Mouse (Mus musculus) myocyte (in vitro differentiated cells): ENCODE results near the gene Bcl2l11. TPM values are rescaled to one million over a fixed set of nuclear protein-coding genes. Genes with fewer than 3 reads are reported as not detected.

Experiments used
- H3K27me3 ChIP-seq: one replicate; pipeline ENCODE4 v1.6.1; 2011; ENCODE audit not compliant: control insufficient read depth, insufficient read depth, insufficient read length
- H3K36me3 ChIP-seq: one replicate; pipeline ENCODE4 v1.6.1; 2011; ENCODE audit not compliant: control insufficient read depth, insufficient read depth
- H3K4me2 ChIP-seq: one replicate; pipeline ENCODE4 v1.6.1; 2011; ENCODE audit warnings: low read depth, control low read depth
- H3K4me3 ChIP-seq: one replicate; pipeline ENCODE4 v1.5.1; 2011; ENCODE audit warnings: mild to moderate bottlenecking, control low read depth, moderate library complexity
- H3K79me2 ChIP-seq: one replicate; pipeline ENCODE4 v1.6.1; 2011; ENCODE audit not compliant: control insufficient read depth, insufficient read depth
- H3ac ChIP-seq: one replicate; pipeline ENCODE4 v1.6.1; 2011; ENCODE audit not compliant: control insufficient read depth, insufficient read length
- CEBPB ChIP-seq: IDR thresholded peaks from 2 replicates; pipeline ENCODE4 v1.6.1; 2011; ENCODE audit warnings: mild to moderate bottlenecking, moderate library complexity; ENCODE audit not compliant: poor library complexity, insufficient read depth, severe bottlenecking
- E2F4 ChIP-seq: IDR thresholded peaks from one replicate; pipeline ENCODE4 v1.6.1; 2011; ENCODE audit warnings: mild to moderate bottlenecking, control low read depth, moderate library complexity; ENCODE audit not compliant: insufficient read depth
- MAX ChIP-seq: IDR thresholded peaks from one replicate; pipeline ENCODE4 v1.6.1; 2011; ENCODE audit warnings: low read depth, mild to moderate bottlenecking, control low read depth
- MYOD1 ChIP-seq, 3 experiments: IDR thresholded peaks; one replicate each; pipeline ENCODE4 v1.6.1; 2011; ENCODE audit warnings: control low read depth in 2 of 3, low read depth in 2 of 3, mild to moderate bottlenecking in 2 of 3, moderate library complexity in 1 of 3; ENCODE audit not compliant: insufficient read length in 2 of 3, control insufficient read depth in 1 of 3
- MYOG ChIP-seq, 3 experiments: IDR thresholded peaks; one replicate each; pipeline ENCODE4 v1.6.1; 2011; ENCODE audit warnings: control low read depth in 2 of 3, low read depth in 2 of 3, mild to moderate bottlenecking in 2 of 3; ENCODE audit not compliant: insufficient read length in 2 of 3, control insufficient read depth in 1 of 3, insufficient read depth in 1 of 3
- POLR2A ChIP-seq: IDR thresholded peaks from one replicate; pipeline ENCODE4 v1.6.1; 2011; ENCODE audit warnings: low read depth, mild to moderate bottlenecking, control low read depth, moderate library complexity; ENCODE audit not compliant: insufficient read length
- POLR2AphosphoS2 ChIP-seq: IDR thresholded peaks from one replicate; pipeline ENCODE4 v1.6.1; 2011; ENCODE audit warnings: low read depth, control low read depth; ENCODE audit not compliant: insufficient read length
- REST ChIP-seq: IDR thresholded peaks from one replicate; pipeline ENCODE4 v1.6.1; 2011; ENCODE audit warnings: mild to moderate bottlenecking, control low read depth, moderate library complexity; ENCODE audit not compliant: insufficient read depth, insufficient read length
- SRF ChIP-seq: IDR thresholded peaks from one replicate; pipeline ENCODE4 v1.6.1; 2011; ENCODE audit warnings: low read depth; ENCODE audit not compliant: control insufficient read depth, insufficient read length
- TCF12 ChIP-seq: IDR thresholded peaks from one replicate; pipeline ENCODE4 v1.6.1; 2011; ENCODE audit warnings: mild to moderate bottlenecking, control low read depth; ENCODE audit not compliant: poor library complexity, insufficient read depth, severe bottlenecking
- TCF3 ChIP-seq: IDR thresholded peaks from one replicate; pipeline ENCODE4 v1.6.1; 2011; ENCODE audit warnings: low read depth, control low read depth; ENCODE audit not compliant: insufficient read length
- USF1 ChIP-seq: IDR thresholded peaks from one replicate; pipeline ENCODE4 v1.6.1; 2011; ENCODE audit warnings: low read depth, mild to moderate bottlenecking, control low read depth, moderate library complexity
- polyA plus RNA-seq: library from polyadenylated mRNA; unstranded; fragments of >200 nt; fragmentation: generic; extraction: Trizol; gene quantifications from one replicate; pipeline ENCODE4 v1.2.1, GENCODE M21; 2012; ENCODE audit warnings: missing spikeins

Gene Bcl2l11
- polyA plus RNA-seq, 1 experiment, result 4.9 TPM

DNA sequence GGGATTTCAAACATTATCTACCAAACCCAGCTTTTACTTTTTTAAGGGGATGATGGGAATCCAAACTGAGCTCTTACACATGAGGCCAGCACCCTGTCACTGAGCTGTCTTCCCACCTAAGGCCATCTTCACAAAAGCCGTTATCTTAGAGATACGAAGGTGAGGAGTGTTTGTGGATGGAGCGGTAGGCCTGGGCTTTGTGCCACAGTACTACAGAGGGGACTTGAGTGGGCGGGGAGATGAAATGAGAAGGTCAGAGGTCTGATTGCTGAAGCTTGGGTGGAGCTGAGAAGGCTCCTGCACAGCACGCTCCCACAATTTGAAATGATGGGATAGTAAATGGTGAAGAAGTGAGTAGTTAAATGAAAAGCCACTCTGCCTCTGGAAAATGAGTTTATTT, 21.0 kb upstream of the Bcl2l11 start:
- Histone ChIP-seq H3K4me2 (no peak overlapping the region), H3ac (no peak overlapping the region), H3K4me3 (no peak overlapping the region), H3K36me3 (no peaks in the 10 kb centered on the region), H3K27me3 (no peaks in the 10 kb centered on the region), H3K79me2 (no peaks in the 10 kb centered on the region)
- TF ChIP-seq POLR2A (no peak), MYOD1 (IDR thresholded peaks at IDR 0.05; ENCODE audit: control insufficient read depth in 1 of 3, insufficient read length in 2 of 3, low read depth in 2 of 3) (no peak), SRF (no peak), E2F4 (no peak), MYOG (IDR thresholded peaks at IDR 0.05; ENCODE audit: control insufficient read depth in 1 of 3, insufficient read depth in 1 of 3, insufficient read length in 2 of 3, low read depth in 2 of 3) (no peak), CEBPB (no peak), TCF3 (no peak)

DNA sequence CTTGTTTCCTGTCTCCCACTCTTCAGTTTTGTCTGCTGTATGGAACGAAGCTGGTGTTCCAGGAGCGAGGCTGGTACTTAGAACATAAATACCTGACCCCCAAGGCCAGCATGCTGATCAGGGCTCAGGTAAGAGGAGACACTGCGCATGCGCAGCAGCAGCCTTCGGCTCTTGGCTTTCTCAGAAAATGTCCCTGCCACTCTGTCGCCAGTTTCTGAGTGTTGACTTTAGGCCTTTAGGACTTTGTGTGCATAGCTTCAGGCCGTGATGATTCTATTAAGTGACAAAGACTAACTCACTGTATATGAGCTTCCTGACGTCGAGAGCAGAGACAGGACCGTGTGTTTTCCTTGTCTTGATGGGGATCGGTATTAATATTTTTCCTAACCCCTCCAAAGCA, 20.2 kb upstream of the Bcl2l11 start:
- Histone ChIP-seq H3K4me2 (no peak overlapping the region), H3K79me2 (no peaks in the 10 kb centered on the region), H3K4me3 (no peak overlapping the region), H3K36me3 (no peaks in the 10 kb centered on the region), H3ac (no peak overlapping the region), H3K27me3 (no peaks in the 10 kb centered on the region)
- TF ChIP-seq MYOD1 (IDR thresholded peaks at IDR 0.05; ENCODE audit: control insufficient read depth in 1 of 3, insufficient read length in 2 of 3, low read depth in 2 of 3) (no peak), POLR2AphosphoS2 (no peak), TCF12 (no peak), USF1 (no peak), SRF (no peak), MYOG (IDR thresholded peaks at IDR 0.05; ENCODE audit: control insufficient read depth in 1 of 3, insufficient read depth in 1 of 3, insufficient read length in 2 of 3, low read depth in 2 of 3) (no peak), REST (no peak), E2F4 (no peak), CEBPB (no peak), TCF3 (no peak), MAX (no peak), POLR2A (no peak)

DNA sequence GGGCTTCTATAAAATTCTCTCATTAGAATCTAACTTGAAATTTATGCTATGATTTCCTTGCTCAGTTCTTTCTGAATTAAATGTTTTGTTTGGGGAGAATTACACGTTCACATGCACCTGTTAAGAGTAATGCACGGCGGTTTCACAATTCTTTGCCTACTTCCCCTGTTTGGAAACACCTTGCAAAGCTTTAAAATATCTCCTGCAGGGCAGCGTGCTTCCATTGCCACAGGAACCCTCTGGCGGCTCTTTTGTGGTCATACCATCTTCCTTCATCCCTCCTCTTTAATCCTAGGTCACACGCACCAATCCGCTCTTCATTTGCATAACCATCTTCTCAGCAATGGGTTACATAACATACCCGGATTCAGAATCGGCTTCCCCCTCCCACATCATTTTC, 14.3 kb upstream of the Bcl2l11 start:
- TF ChIP-seq TCF3 (no peak), MAX (no peak), E2F4 (no peak), TCF12 (no peak), CEBPB (no peak), MYOG (IDR thresholded peaks at IDR 0.05; ENCODE audit: control insufficient read depth in 1 of 3, insufficient read depth in 1 of 3, insufficient read length in 2 of 3, low read depth in 2 of 3) (no peak)
- Histone ChIP-seq H3K79me2 (no peaks in the 10 kb centered on the region), H3K4me2 (no peak overlapping the region)

DNA sequence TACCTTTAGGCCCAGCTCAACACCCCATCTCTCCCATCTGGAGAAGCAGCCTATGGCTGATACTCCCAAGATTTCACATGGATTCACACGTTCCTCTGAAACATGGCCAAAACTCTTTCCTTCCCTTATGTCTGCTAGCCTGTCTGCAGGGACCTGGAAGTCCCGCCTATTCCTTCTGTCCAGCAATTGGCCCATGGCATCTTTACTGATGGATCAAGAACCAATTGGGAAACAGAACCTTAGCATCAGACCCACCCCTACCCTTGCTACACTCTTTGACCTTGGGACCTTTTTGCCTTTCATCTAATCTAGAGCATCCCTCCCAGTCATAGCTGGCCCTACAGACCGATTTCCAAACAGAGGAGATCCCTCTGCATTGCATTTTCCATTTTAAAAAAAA, 11.2 kb upstream of the Bcl2l11 start:
- TF ChIP-seq CEBPB, result no peak
- TF ChIP-seq POLR2A, result no peak
- TF ChIP-seq MYOD1 (IDR thresholded peaks at IDR 0.05; ENCODE audit: control insufficient read depth in 1 of 3, insufficient read length in 2 of 3, low read depth in 2 of 3), result no peak
- no peak for TF ChIP-seq TCF3
- no peak for TF ChIP-seq USF1
- TF ChIP-seq MAX, result no peak
- no peak for TF ChIP-seq TCF12
- no peak for TF ChIP-seq POLR2AphosphoS2
- no peak for TF ChIP-seq REST
- TF ChIP-seq E2F4, result no peak
- no peak for TF ChIP-seq SRF
- no peak for TF ChIP-seq MYOG (IDR thresholded peaks at IDR 0.05; ENCODE audit: control insufficient read depth in 1 of 3, insufficient read depth in 1 of 3, insufficient read length in 2 of 3, low read depth in 2 of 3)
- H3K27me3 ChIP-seq, result no peaks in the 10 kb centered on the region
- H3ac ChIP-seq, result no peak overlapping the region
- no peak overlapping the region for H3K4me3 ChIP-seq
- H3K79me2 ChIP-seq, result no peaks in the 10 kb centered on the region
- no peaks in the 10 kb centered on the region for H3K36me3 ChIP-seq
- no peak overlapping the region for H3K4me2 ChIP-seq

More for the DNA sequence above, 14.3 kb upstream of the Bcl2l11 start:
- H3K4me3 ChIP-seq, result no peak overlapping the region
- H3K36me3 ChIP-seq, result no peaks in the 10 kb centered on the region
- no peaks in the 10 kb centered on the region for H3K27me3 ChIP-seq
- no peak overlapping the region for H3ac ChIP-seq

DNA sequence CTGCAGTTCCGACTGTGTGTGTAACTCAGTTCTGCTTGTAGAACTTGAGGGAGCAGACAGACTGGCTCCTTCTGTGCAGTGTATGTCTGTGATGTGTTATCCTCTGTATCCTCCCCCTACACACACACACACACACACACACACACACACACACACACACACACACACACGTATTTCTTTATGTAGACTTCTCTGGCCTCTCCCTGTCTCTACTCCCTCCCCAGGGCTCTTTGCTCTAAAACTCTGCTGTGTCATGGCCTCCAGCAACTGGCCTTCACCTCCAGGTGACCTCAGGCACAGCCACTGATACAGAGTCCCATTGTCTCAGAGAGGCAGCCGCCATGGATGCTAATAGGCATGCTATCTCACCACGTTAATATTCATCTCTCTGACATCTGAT, 10.3 kb upstream of the Bcl2l11 start:
- no peak overlapping the region for H3ac ChIP-seq
- no peaks in the 10 kb centered on the region for H3K79me2 ChIP-seq
- no peak overlapping the region for H3K4me2 ChIP-seq
- no peaks in the 10 kb centered on the region for H3K27me3 ChIP-seq
- no peak overlapping the region for H3K4me3 ChIP-seq
- H3K36me3 ChIP-seq, result no peaks in the 10 kb centered on the region
- TF ChIP-seq USF1, result no peak
- no peak for TF ChIP-seq POLR2A
